Mouse (Mus musculus) 3134 (cell line): ENCODE measurements around the gene Gm21775.
"Not testable (repeated sequence)": the region's sequence is repeated elsewhere in the genome, so short reads cannot be mapped to it uniquely, and the experiment has no call there.

Experiments used
- DNase-seq: peaks from one replicate; pipeline ENCODE4 v3.0.0-alpha.2; 2011; ENCODE audit warnings: low spot score; ENCODE audit not compliant: insufficient read length; ENCODE audit errors: extremely low read depth

The Gm21775 gene

GRCm38 (mm10) chrY:10553153-10553552 lies at the start of gene Gm21775:
Gene Gm21775, plus strand, starts transcription at chrY:10553453.
- not testable (repeated sequence) for DNase-seq

GRCm38 (mm10) chrY:10535942-10536341 lies 17.3 kb upstream of the Gm21775 start, which contains the start of gene Gm20737:
Gene Gm20737, minus strand, starts transcription at chrY:10536042.
- DNase-seq = not testable (repeated sequence)
